In the genomic region with DNA sequence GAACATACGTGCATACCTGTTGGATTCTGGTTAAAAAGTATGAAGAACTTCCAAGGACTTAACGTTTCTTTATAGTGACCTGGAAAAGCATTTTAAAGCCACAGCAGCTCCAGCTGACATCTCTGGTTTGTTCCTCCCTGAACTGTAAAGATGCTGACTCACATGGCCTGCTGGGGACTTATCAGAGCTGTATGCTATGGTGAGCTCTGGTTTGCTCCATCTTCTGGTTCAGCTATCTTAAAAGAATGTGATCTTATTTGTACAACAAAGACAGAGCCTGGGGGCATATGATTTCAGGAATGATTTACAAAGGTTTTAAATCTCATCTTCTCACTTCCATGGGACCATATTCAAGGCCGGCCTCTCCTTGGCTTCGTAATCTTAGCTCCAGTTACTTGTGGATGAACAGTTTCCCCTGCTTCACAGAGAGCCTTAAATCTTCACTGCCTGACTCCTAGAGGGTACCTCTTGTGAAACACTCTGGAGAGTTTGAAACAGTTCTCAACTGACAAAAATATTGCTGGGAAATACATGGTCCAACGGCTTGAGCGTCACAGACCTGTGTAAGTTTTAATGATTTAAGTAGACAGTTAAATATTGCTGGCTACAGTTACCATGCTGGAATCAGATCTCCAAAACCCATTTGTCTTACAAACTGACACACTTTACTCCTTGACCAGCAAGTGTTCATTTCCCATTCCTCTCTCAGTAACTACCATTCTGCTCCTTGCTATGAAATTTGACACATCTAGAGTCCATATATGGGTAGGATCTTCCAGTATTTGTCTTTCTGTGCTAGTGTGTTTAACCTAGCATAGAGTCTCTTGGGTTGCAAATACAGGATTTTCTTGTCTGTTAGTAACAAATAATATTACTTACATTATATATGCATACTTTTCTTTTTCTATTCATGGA, we compare ENCODE assay signal across 20 mouse cellular contexts. TPM values are rescaled to one million over a fixed set of nuclear protein-coding genes. Genes with fewer than 3 reads are reported as not detected.
"Had no signal": no experiment of that assay in that cellular context is flagged by ENCODE, and none has a peak within 500 bp of the region (broad histone marks: within the 10 kb centered on the region; RNA-seq: fewer than 3 reads in every experiment).

No protein-coding gene starts in this region.

- DNase-seq: kidney, adult 9 months; layer of hippocampus, postnatal 36 days; lung, adult 2 months; right cerebral cortex, postnatal 14 days; thymus, postnatal 4 days had no signal

- H3K9ac ChIP-seq: limb, embryonic 12.5 days; liver, embryonic 15.5 days; midbrain, embryonic 12.5 days; stomach, embryonic 15.5 days had no signal

- ATAC-seq: inflammation-experienced regulatory T-cells, adult 6 months; intestine, postnatal 0 days; lung, postnatal 0 days; midbrain, embryonic 16.5 days had no signal

- H3K36me3 ChIP-seq: limb, embryonic 12.5 days; liver, embryonic 15.5 days; midbrain, embryonic 12.5 days; stomach, embryonic 15.5 days had no signal

- H3K27me3 ChIP-seq: limb, embryonic 12.5 days; liver, embryonic 15.5 days; midbrain, embryonic 12.5 days; stomach, embryonic 15.5 days had no signal

- H3K4me3 ChIP-seq: limb, embryonic 12.5 days; liver, embryonic 15.5 days; midbrain, embryonic 12.5 days; stomach, embryonic 15.5 days had no signal

- H3K27ac ChIP-seq: limb, embryonic 12.5 days; liver, embryonic 15.5 days; midbrain, embryonic 12.5 days; stomach, embryonic 15.5 days had no signal

- H3K4me1 ChIP-seq: limb, embryonic 12.5 days; liver, embryonic 15.5 days; midbrain, embryonic 12.5 days; stomach, embryonic 15.5 days had no signal

- H3K9me3 ChIP-seq: limb, embryonic 12.5 days; liver, embryonic 15.5 days; midbrain, embryonic 12.5 days; stomach, embryonic 15.5 days had no signal

- H3K4me2 ChIP-seq: limb, embryonic 12.5 days; liver, embryonic 15.5 days; midbrain, embryonic 12.5 days; stomach, embryonic 15.5 days had no signal

RNA-seq across cellular contexts. Expression of a gene that starts 8.2 kb away (rescaled TPM):
- total RNA-seq: layer of hippocampus, postnatal 36 days; left cerebral cortex, postnatal 36 days had no signal
- polyA plus RNA-seq: limb, embryonic 12.5 days; liver, embryonic 15.5 days; midbrain, embryonic 12.5 days; midbrain, embryonic 16.5 days; neural tube, embryonic 14.5 days; testis, adult 2 months had no signal

RNA-seq across cellular contexts. Expression of a gene that starts 51.8 kb away (rescaled TPM):
- total RNA-seq: layer of hippocampus, postnatal 36 days; left cerebral cortex, postnatal 36 days; liver, adult 2 months; megakaryocyte, adult 5-6 weeks had no signal
- polyA plus RNA-seq: inflammation-experienced regulatory T-cells, adult 6 months; intestine, postnatal 0 days; limb, embryonic 12.5 days; liver, adult 2 months; liver, embryonic 15.5 days; lung, adult 2 months; lung, postnatal 0 days; midbrain, embryonic 12.5 days; midbrain, embryonic 16.5 days; neural tube, embryonic 14.5 days; spleen, adult 2 months; stomach, embryonic 15.5 days; testis, adult 2 months; thymus, postnatal 0 days had no signal
